Mouse (Mus musculus) erythroblast, embryonic 14.5 days (primary cell): ENCODE results near the gene Gas7. TPM values are rescaled to one million over a fixed set of nuclear protein-coding genes. Genes with fewer than 3 reads are reported as not detected.

Source experiments
- H3K27me3 ChIP-seq: 2 replicates; pipeline ENCODE4 v1.6.1; 2012; ENCODE audit warnings: inconsistent platforms; ENCODE audit not compliant: control insufficient read depth
- H3K36me3 ChIP-seq: 2 replicates; pipeline ENCODE4 v1.6.1; 2012; ENCODE audit warnings: mild to moderate bottlenecking, inconsistent platforms; ENCODE audit not compliant: control insufficient read depth
- H3K4me1 ChIP-seq: 2 replicates; pipeline ENCODE4 v1.6.1; 2012; ENCODE audit warnings: inconsistent platforms; ENCODE audit not compliant: control insufficient read depth
- H3K4me3 ChIP-seq: replicated peaks from 2 replicates; pipeline ENCODE3; 2012; ENCODE audit warnings: moderate library complexity, mild to moderate bottlenecking, inconsistent platforms
- H3K9me3 ChIP-seq: 2 replicates; pipeline ENCODE4 v1.6.1; 2012; ENCODE audit warnings: low read length, inconsistent platforms, mixed read lengths; ENCODE audit not compliant: control insufficient read depth
- GATA1 ChIP-seq: IDR thresholded peaks from 2 replicates; pipeline ENCODE4 v1.6.1; 2012; ENCODE audit warnings: low read length, inconsistent platforms, mixed read lengths
- TAL1 ChIP-seq: IDR thresholded peaks from 3 replicates; pipeline ENCODE4 v1.6.1; 2012; ENCODE audit warnings: low read length, inconsistent platforms, mixed read lengths
- polyA plus RNA-seq: library from polyadenylated mRNA; stranded (reverse); fragments of >175 nt; gene quantifications from 2 replicates; pipeline ENCODE4 v1.2.3, GENCODE M21; 2012

Gas7 gene
- polyA plus RNA-seq, 1 experiment, result 0.01 TPM

DNA sequence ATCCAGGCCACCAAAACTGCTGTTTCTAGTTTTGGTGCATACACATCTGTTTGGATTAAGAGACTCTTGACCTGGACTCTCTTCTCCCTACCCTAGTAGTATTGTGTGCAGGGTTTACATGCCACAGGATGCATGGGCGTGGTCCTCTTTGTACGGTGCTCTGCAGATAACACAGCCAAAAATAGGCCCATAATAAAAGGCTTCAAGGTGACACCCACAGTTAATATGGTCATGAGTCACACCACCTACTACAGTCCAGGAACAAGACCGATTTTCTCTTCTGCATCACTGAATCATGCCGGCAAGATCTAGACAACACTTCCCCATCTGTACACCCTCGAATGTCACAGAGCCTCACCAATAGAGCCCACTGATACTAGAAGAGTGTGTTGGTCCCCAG, 266.2 kb downstream of the Gas7 start:
- no peaks in the 10 kb centered on the region for H3K36me3 ChIP-seq
- no peaks in the 10 kb centered on the region for H3K9me3 ChIP-seq
- no peaks in the 10 kb centered on the region for H3K27me3 ChIP-seq
- H3K4me1 ChIP-seq, result no peaks in the 10 kb centered on the region
- no peak for TF ChIP-seq GATA1
- no peak for TF ChIP-seq TAL1
- H3K4me3 ChIP-seq, result no peak overlapping the region

DNA sequence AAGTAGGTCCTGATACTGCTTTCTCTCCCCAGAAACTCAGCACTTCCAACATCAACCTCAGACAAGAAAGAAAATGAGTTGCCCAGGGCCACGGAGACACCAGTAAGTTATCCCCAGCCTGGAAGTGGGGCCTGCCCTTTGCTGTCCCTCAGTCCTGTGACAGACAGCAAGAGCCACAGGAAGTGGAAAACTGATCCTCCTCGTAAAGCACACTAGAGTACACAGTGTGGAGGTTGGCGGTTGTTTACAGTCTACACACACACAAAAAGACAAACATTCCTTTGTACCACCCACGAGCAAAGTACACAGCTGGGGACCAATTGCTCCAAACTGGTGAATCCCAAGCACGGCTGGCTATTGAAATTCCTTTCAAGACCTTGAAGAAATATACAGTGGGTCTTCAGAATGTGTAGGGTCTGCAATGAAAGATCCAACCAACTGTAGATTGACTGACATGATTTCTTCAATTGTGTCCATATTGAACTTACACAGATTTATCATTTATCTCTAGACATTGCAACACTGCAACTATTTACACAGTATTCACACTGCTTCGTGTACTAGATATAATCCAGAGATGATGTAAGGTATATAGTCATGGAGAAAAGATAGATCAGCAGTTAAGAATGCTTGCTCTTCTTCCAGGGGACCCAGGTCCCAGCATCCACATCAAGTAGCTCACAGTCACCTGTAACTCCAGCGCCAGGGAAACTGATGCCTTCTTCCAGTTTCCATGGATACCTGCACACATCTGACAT, 267.3 kb downstream of the Gas7 start:
- no peak overlapping the region for H3K4me3 ChIP-seq
- TF ChIP-seq GATA1 (no peak), TAL1 (no peak)
- H3K36me3 ChIP-seq, result no peaks in the 10 kb centered on the region
- H3K4me1 ChIP-seq, result no peaks in the 10 kb centered on the region
- H3K9me3 ChIP-seq, result no peaks in the 10 kb centered on the region
- H3K27me3 ChIP-seq, result no peaks in the 10 kb centered on the region

DNA sequence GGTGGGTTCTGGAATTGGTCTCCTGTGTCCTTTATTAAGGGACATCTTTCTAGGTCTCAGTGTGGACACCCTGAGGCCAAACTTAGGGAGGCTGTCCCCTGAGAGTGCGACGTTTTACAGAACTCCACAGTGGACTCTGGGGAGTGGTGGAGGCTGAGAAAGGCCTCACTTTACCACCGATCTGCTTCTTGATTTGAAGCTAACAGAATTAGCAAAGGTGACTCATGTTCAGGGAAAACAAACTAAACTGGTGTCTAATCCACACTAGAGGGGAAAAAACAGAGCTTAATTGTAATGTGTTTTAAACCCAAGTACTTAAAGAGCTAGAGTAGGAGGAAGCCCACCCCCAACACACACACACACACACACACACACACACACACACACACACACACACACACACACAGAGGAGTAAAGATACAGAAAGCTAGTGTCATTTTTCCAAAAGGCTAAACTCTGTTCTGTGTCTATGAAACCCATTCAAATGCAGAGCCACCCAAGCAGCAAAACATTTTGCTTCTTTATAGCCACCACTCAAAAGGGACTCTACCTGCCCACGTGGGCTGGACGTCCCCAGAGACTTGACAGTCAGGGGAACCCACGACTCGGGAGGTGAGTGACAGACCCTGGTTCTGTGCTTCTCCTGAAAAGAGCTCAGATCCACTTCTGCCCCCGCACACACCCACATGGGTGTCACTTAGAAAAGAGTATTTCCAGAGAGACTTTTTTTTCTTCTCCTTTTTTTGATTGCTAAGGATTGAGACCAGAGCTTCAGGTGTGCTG, 268.2 kb downstream of the Gas7 start:
- Histone ChIP-seq H3K27me3 (no peaks in the 10 kb centered on the region), H3K4me1 (no peaks in the 10 kb centered on the region), H3K36me3 (no peaks in the 10 kb centered on the region), H3K9me3 (no peaks in the 10 kb centered on the region), H3K4me3 (no peak overlapping the region)
- no peak for TF ChIP-seq GATA1
- no peak for TF ChIP-seq TAL1

DNA sequence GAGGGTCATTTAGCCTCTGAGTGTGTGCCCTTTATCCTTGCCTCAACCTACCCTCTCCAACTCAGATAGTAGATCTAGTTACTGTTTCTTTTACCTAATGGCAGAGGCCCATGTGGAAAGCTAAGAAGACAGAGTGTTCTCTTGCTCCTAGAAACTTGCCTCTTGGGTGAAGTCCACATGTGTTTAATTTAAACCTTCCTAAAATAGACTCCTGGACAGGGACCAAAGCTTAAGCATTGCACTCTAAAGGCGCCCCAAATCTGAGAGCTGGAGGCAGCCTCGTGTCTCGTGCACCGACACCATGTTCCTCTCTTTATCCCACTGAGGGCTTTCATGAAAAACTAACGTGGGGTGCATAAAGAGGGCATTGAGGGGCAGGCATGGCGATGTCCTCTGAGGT, 271.9 kb downstream of the Gas7 start:
- Histone ChIP-seq H3K9me3 (no peaks in the 10 kb centered on the region), H3K36me3 (no peaks in the 10 kb centered on the region), H3K4me1 (no peaks in the 10 kb centered on the region), H3K4me3 (no peak overlapping the region), H3K27me3 (no peaks in the 10 kb centered on the region)
- TF ChIP-seq TAL1 (no peak), GATA1 (no peak)

DNA sequence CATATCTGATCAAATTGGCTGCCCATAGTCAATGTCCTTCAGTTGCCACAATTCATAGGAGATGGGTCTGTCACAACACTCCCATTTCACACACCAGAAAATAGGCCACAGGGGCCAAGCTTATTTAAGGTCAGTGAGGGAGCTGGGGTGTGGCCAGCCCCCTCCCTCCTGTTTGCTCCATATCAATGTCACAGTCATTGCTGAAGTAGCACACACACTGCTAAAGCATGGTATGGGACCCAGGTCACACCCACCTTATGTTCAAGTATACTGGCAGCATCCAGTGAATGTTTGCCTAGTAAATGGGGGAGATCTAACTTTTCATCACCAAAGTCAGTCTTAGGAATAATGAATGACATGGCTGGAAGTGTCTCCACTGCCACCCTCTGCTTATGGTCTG, 273.5 kb downstream of the Gas7 start:
- H3K4me3 ChIP-seq, result no peak overlapping the region
- no peaks in the 10 kb centered on the region for H3K36me3 ChIP-seq
- H3K9me3 ChIP-seq, result no peaks in the 10 kb centered on the region
- TF ChIP-seq TAL1, result no peak
- no peak for TF ChIP-seq GATA1
- no peaks in the 10 kb centered on the region for H3K27me3 ChIP-seq
- H3K4me1 ChIP-seq, result no peaks in the 10 kb centered on the region

DNA sequence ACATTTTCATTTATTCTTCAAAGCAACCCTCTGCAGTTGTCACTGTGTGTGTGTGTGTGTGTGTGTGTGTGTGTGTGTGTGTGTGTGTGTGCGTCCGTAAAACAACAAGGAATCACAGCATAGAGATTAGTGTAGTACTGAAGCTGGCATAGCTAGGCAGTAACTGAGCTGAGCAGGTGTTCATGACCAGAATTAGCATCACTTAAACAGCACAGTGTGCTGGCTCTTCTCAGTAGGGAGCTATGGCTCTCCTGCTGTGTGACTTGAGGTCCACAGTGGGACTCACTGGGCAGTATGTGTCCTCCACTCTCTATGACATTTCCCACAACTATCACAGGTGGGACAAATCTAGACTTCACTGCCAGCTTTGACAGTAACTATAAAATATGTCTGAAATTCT, 275.8 kb downstream of the Gas7 start:
- H3K27me3 ChIP-seq, result no peaks in the 10 kb centered on the region

DNA sequence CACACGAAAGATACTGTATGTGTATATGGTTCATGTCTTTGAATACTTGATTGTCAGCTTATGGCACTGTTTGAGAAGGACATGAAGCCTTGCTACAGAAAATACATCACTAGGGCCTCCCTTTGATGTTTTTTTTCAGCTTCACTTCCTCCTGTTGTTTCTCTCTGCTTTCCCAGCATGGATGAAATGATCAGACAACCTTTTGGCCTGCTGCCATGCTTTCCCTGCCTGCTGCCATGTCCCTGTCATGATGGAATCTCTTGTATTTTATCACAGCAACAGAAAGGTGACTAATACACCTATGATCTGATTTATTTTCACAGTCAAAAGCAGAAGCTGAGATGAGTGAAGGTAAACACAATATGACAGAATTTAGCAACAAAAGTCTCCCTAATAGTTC, 278.5 kb downstream of the Gas7 start:
- Histone ChIP-seq H3K4me3 (no peak overlapping the region), H3K27me3 (no peaks in the 10 kb centered on the region), H3K36me3 (no peaks in the 10 kb centered on the region), H3K4me1 (no peaks in the 10 kb centered on the region), H3K9me3 (no peaks in the 10 kb centered on the region)
- no peak for TF ChIP-seq GATA1
- no peak for TF ChIP-seq TAL1

More for the DNA sequence above, 275.8 kb downstream of the Gas7 start:
- no peaks in the 10 kb centered on the region for H3K36me3 ChIP-seq
- no peak overlapping the region for H3K4me3 ChIP-seq
- H3K9me3 ChIP-seq, result no peaks in the 10 kb centered on the region
- H3K4me1 ChIP-seq, result no peaks in the 10 kb centered on the region
- TF ChIP-seq GATA1 (no peak), TAL1 (no peak)

DNA sequence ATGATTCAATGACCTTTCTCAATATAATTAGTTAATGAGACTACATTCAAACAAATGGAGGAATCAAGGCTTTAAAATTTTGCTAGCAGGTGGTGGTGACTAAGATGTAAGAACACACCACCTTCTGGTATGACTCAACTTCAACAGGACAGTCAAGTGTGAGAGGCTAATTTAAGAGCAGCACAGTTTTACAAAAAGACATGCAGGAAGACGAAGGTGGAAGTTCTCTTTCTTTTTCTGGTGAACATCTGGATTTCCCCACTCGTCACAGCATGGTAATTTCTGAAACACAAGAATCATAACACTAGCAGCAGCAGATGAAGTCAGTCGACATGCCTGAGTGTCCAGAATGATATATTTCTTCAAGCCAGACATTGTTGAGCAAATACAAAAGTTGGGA, 279.4 kb downstream of the Gas7 start:
- Histone ChIP-seq H3K4me1 (no peaks in the 10 kb centered on the region), H3K9me3 (no peaks in the 10 kb centered on the region), H3K36me3 (no peaks in the 10 kb centered on the region), H3K27me3 (no peaks in the 10 kb centered on the region), H3K4me3 (no peak overlapping the region)
- no peak for TF ChIP-seq GATA1
- no peak for TF ChIP-seq TAL1

DNA sequence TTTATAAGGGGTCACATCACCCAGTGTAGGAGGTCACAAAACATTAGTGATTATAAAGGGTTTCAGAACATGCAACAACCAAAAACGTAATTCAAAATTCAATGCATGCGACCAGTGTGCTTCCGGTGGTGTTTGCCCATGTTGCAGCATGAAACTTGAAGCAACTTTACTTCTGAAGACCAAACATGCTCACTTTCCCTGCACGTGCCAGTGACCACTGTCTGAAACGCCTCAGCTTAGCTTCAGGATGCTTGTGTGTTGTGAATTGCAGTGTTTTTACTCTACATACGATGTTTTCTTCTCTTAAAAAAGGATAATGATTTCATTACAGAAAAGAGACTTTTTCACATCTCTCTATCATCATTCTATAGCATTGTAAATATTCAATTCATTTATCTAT, 283.1 kb downstream of the Gas7 start:
- no peaks in the 10 kb centered on the region for H3K27me3 ChIP-seq
- H3K36me3 ChIP-seq, result no peaks in the 10 kb centered on the region
- H3K4me3 ChIP-seq, result no peak overlapping the region
- no peaks in the 10 kb centered on the region for H3K4me1 ChIP-seq
- H3K9me3 ChIP-seq, result no peaks in the 10 kb centered on the region
- TF ChIP-seq TAL1 (no peak), GATA1 (no peak)

Other genes starting within 250 kb of the Gas7 start
- not detected in 2 replicates for gene Myh4, start 217.4 kb upstream of the Gas7 start, polyA plus RNA-seq
- not detected in 2 replicates for gene Myh8, start 178.3 kb upstream of the Gas7 start, polyA plus RNA-seq
- gene Myh13, start 133.8 kb upstream of the Gas7 start, polyA plus RNA-seq, result not detected in 2 replicates
- gene Rcvrn, start 239.9 kb downstream of the Gas7 start, polyA plus RNA-seq, result not detected in 2 replicates